Mouse (Mus musculus): ENCODE results near the gene Cog6. TPM values are rescaled to one million over a fixed set of nuclear protein-coding genes. Genes with fewer than 3 reads are reported as not detected.
"Not testable (repeated sequence)": the region's sequence is repeated elsewhere in the genome, so short reads cannot be mapped to it uniquely, and the experiment has no call there.

The Cog6 gene
- polyA plus RNA-seq, 1 experiment from 2014 or later = 54.9 TPM

DNA sequence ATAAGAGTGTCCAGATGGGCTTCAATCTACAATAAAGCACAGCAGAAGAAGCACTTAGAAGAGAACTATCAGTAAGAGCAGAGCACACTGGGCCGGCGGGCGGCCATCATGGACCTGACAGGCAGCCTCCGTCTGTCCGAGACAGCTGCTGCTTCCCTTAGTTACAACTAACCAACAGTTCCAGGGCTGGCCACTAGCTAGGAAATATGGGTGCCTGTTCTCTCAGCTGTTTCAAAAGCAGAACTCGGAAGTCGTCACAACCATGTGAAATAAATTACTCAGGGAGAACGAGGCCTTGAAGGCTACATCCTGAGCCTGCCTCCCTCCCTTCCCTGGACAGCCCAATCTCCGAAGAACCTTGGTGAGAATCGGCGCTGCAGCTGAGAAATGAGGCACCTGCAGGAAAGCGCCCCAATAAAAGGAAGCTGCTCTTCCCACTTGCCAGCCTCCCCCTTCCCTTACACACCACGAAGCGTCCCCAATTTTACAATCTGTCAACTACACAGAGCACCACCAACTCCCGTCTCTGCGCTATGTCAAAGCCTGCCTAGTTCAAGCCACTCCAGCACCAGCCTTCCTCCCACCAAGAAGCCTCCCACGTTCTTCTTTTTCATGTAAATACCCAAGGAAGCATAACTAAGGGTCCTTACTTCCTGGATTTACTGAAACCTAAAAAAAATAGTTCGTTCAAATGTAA lies 26.8 kb downstream of the Cog6 start:
- WGBS = 60% methylated on average over 18 of the region's 18 CpGs
- no peak overlapping the region for H3K4me3 ChIP-seq (ENCODE audit: low read depth, low read length)
- H3K36me3 ChIP-seq (ENCODE audit: control insufficient read depth, insufficient read depth, low read length) = peaks cover 2% of the 10 kb centered on the region
- no peak overlapping the region for H3K4me2 ChIP-seq (ENCODE audit: low read depth)
- no peaks in the 10 kb centered on the region for H3K9me3 ChIP-seq (ENCODE audit: control insufficient read depth, low read length)
- ATAC-seq (ENCODE audit: insufficient read depth, low FRiP score, low TSS enrichment) = no peak
- DNase-seq (ENCODE audit: low spot score) = no peak
- no peaks in the 10 kb centered on the region for H3K4me1 ChIP-seq (ENCODE audit: control insufficient read depth, insufficient read depth, low read length)
- H3K27me3 ChIP-seq (ENCODE audit: control insufficient read depth, insufficient read depth, low read length) = no peaks in the 10 kb centered on the region
- no peak overlapping the region for H3K9ac ChIP-seq (ENCODE audit: low read length)
- H3K27ac ChIP-seq (ENCODE audit: low read depth, low read length) = no peak overlapping the region

DNA sequence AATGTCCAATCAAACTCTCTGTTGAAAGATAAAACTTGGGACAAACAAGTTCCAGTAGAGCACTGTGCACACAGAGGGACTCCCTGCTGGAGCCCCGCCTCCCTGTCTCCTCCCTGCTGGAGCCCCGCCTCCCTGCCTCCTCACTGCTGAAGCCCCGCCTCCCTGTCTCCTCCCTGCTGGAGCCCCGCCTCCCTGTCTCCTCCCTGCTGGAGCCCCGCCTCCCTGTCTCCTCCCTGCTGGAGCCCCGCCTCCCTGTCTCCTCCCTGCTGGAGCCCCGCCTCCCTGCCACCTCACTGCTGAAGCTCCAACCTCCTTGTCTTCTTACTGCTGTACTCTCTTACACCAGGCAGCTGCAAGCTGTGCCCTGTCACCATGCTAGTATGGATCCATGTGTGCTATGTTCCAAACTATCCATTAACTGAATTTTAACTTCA lies 31.5 kb downstream of the Cog6 start:
- not testable (repeated sequence) for H3K9me3 ChIP-seq (ENCODE audit: control insufficient read depth, low read length); ATAC-seq (ENCODE audit: insufficient read depth, low FRiP score, low TSS enrichment); H3K9ac ChIP-seq (ENCODE audit: low read length); H3K4me3 ChIP-seq (ENCODE audit: low read depth, low read length); DNase-seq (ENCODE audit: low spot score); H3K27ac ChIP-seq (ENCODE audit: low read depth, low read length); H3K36me3 ChIP-seq (ENCODE audit: control insufficient read depth, insufficient read depth, low read length); H3K4me1 ChIP-seq (ENCODE audit: control insufficient read depth, insufficient read depth, low read length); H3K4me2 ChIP-seq (ENCODE audit: low read depth); H3K27me3 ChIP-seq (ENCODE audit: control insufficient read depth, insufficient read depth, low read length)
- 36% methylated on average over 5 of the region's 7 CpGs for WGBS

DNA sequence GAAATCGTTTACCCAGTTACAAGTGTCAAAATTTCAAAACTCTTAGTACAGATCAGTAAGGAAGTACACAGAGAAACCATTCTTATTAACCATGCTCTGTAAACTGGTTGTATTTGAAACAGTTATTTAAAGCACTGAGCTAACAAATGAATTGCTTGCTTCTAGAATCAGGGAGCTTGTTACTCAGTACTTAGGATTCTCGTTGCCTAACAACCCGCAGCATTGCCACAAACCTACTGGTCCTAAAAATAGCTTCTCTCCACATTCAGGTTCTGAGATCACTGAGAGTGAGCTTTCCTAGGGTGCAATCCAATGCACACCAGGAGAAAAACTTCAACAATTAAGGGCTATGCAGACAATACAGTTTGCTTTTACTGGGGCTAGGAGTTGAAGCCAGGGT lies 33.3 kb downstream of the Cog6 start:
- Histone ChIP-seq H3K27ac (ENCODE audit: low read depth, low read length) (no peak overlapping the region), H3K4me3 (ENCODE audit: low read depth, low read length) (no peak overlapping the region), H3K9me3 (ENCODE audit: control insufficient read depth, low read length) (no peaks in the 10 kb centered on the region), H3K27me3 (ENCODE audit: control insufficient read depth, insufficient read depth, low read length) (no peaks in the 10 kb centered on the region), H3K9ac (ENCODE audit: low read length) (no peak overlapping the region), H3K4me2 (ENCODE audit: low read depth) (no peak overlapping the region), H3K36me3 (ENCODE audit: control insufficient read depth, insufficient read depth, low read length) (no peaks in the 10 kb centered on the region; the same call in 1 of the 2 replicates), H3K4me1 (ENCODE audit: control insufficient read depth, insufficient read depth, low read length) (no peaks in the 10 kb centered on the region)
- 96% methylated on average over 3 of the region's 3 CpGs for WGBS
- ATAC-seq (ENCODE audit: insufficient read depth, low FRiP score, low TSS enrichment) = no peak
- no peak for DNase-seq (ENCODE audit: low spot score)

DNA sequence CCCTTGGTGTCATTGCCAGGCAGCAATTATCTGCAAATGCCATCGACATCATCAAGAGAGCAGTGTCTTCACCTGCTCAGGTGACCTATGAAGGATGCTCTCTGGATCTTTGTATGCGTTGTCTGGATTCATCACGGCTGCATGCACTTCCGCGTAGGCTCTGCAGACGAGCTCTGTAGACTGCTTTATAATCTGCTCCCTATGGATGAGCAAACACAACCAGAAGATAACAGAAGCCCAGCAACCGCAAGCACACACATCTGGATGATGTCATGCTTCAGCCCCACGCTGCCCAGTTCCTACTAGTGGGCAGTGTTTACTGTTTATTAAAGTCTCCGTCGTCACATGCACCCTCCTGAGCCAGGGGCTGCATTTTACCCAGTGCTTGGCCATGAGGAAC lies 34.0 kb downstream of the Cog6 start:
- Histone ChIP-seq H3K4me1 (ENCODE audit: control insufficient read depth, insufficient read depth, low read length) (no peaks in the 10 kb centered on the region), H3K4me2 (ENCODE audit: low read depth) (no peak overlapping the region), H3K27ac (ENCODE audit: low read depth, low read length) (no peak overlapping the region), H3K9me3 (ENCODE audit: control insufficient read depth, low read length) (no peaks in the 10 kb centered on the region), H3K36me3 (ENCODE audit: control insufficient read depth, insufficient read depth, low read length) (no peaks in the 10 kb centered on the region; the same call in 1 of the 2 replicates), H3K4me3 (ENCODE audit: low read depth, low read length) (no peak overlapping the region), H3K27me3 (ENCODE audit: control insufficient read depth, insufficient read depth, low read length) (no peaks in the 10 kb centered on the region), H3K9ac (ENCODE audit: low read length) (no peak overlapping the region)
- DNase-seq (ENCODE audit: low spot score) (no peak), ATAC-seq (ENCODE audit: insufficient read depth, low FRiP score, low TSS enrichment) (no peak)
- 93% methylated on average over 10 of the region's 10 CpGs for WGBS

DNA sequence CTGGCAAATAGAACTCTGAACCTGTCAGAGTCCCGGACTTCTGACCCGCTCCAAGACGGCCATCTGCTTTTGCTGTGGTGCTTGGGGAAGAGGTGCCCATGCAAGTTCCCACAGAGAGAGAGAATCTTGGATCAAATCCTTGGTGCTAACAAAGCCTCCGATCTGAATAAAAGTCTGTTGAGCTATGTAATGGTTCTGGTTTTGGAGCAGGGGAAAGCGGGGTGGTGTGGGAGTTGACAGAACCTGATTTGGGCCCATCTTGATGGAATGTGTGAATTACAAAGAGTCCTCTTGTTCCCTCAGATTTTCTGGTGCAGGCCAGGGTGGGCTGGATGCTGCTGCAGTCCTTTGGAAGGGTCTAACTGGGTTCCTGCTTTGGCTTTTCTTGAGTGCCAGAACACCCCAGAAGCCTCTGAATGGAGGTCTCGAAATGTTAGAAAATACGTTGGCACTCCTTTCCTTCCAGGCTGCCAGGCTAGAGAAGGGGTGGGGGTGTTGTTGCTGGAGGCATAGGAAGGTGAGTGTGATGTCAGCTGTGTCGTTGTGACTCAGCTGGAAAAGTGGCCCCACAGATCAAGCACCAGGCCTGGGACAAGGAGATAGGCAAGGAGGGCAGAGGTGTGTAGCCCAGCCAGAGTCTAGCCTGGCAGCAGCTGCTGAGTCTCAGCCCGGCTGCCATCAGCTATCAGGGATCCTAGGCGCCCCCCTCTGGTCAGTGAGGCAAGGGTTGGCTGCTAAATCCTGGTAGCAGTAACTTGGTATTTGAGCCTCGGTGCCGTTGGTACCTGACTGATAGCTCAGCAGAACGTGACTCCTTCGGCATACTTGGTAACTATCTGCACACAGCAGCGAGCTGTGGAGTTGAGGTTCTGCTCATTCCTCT lies 42.1 kb downstream of the Cog6 start:
- WGBS = 51% methylated on average over 15 of the region's 15 CpGs
- ATAC-seq (ENCODE audit: insufficient read depth, low FRiP score, low TSS enrichment) (peak; percentile 60; the same call in 1 of the 2 replicates), DNase-seq (ENCODE audit: low spot score) (peak; percentile 76)
- Histone ChIP-seq H3K4me1 (ENCODE audit: control insufficient read depth, insufficient read depth, low read length) (no peaks in the 10 kb centered on the region), H3K9me3 (ENCODE audit: control insufficient read depth, low read length) (no peaks in the 10 kb centered on the region), H3K9ac (ENCODE audit: low read length) (no peak overlapping the region), H3K27me3 (ENCODE audit: control insufficient read depth, insufficient read depth, low read length) (no peaks in the 10 kb centered on the region), H3K27ac (ENCODE audit: low read depth, low read length) (no peak overlapping the region), H3K36me3 (ENCODE audit: control insufficient read depth, insufficient read depth, low read length) (no peaks in the 10 kb centered on the region), H3K4me2 (ENCODE audit: low read depth) (no peak overlapping the region), H3K4me3 (ENCODE audit: low read depth, low read length) (no peak overlapping the region)

DNA sequence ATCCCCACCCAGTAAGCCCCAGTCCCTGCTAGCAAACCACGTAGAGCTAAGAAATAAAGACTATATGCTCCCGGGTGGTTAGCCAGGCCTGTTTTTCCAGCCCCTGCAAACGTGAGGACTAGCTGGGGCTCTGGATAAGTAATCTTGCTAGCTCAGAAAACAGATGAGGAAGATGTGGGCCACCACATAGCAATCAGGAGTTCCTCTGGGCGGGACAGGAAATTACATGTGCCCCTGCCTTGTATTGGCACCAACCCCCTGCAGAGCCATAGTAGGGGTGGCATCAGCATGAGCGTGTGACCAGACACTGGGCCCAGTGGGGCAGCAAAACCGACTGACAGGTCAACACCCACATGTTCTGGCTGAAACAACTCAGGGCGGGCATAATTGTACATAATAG lies 44.1 kb downstream of the Cog6 start:
- Histone ChIP-seq H3K4me1 (ENCODE audit: control insufficient read depth, insufficient read depth, low read length) (no peaks in the 10 kb centered on the region), H3K27me3 (ENCODE audit: control insufficient read depth, insufficient read depth, low read length) (no peaks in the 10 kb centered on the region), H3K9ac (ENCODE audit: low read length) (no peak overlapping the region), H3K9me3 (ENCODE audit: control insufficient read depth, low read length) (no peaks in the 10 kb centered on the region), H3K36me3 (ENCODE audit: control insufficient read depth, insufficient read depth, low read length) (no peaks in the 10 kb centered on the region), H3K4me3 (ENCODE audit: low read depth, low read length) (no peak overlapping the region), H3K27ac (ENCODE audit: low read depth, low read length) (no peak overlapping the region), H3K4me2 (ENCODE audit: low read depth) (no peak overlapping the region)
- ATAC-seq (ENCODE audit: insufficient read depth, low FRiP score, low TSS enrichment) = no peak
- WGBS = 74% methylated on average over 7 of the region's 7 CpGs
- no peak for DNase-seq (ENCODE audit: low spot score)

DNA sequence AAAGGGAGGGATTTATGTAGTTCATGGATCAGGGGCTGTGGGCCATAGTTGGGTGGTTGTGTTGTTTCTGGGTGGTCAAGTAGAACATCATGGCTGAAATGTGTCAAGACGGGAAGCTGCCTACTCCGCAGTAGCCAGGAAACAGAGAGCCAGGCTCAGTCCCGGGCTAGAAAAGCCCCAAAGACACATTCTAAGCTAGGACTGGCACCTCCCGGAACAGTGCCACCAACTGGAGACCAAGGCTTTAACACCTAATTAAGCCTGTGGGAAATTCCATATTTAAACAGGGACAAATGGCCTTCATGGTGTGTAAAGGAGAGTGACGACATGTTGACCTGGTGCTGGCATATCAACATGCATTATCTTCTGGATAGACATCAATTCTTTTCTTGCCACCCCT lies 50.0 kb downstream of the Cog6 start:
- no peak overlapping the region for H3K4me2 ChIP-seq (ENCODE audit: low read depth)
- DNase-seq (ENCODE audit: low spot score) (no peak), ATAC-seq (ENCODE audit: insufficient read depth, low FRiP score, low TSS enrichment) (no peak)
- H3K9me3 ChIP-seq (ENCODE audit: control insufficient read depth, low read length) = no peaks in the 10 kb centered on the region
- no peaks in the 10 kb centered on the region for H3K27me3 ChIP-seq (ENCODE audit: control insufficient read depth, insufficient read depth, low read length)
- 86% methylated on average over 5 of the region's 5 CpGs for WGBS
- H3K4me3 ChIP-seq (ENCODE audit: low read depth, low read length) = no peak overlapping the region
- H3K27ac ChIP-seq (ENCODE audit: low read depth, low read length) = no peak overlapping the region
- no peak overlapping the region for H3K9ac ChIP-seq (ENCODE audit: low read length)
- no peaks in the 10 kb centered on the region for H3K4me1 ChIP-seq (ENCODE audit: control insufficient read depth, insufficient read depth, low read length)
- no peaks in the 10 kb centered on the region for H3K36me3 ChIP-seq (ENCODE audit: control insufficient read depth, insufficient read depth, low read length)

DNA sequence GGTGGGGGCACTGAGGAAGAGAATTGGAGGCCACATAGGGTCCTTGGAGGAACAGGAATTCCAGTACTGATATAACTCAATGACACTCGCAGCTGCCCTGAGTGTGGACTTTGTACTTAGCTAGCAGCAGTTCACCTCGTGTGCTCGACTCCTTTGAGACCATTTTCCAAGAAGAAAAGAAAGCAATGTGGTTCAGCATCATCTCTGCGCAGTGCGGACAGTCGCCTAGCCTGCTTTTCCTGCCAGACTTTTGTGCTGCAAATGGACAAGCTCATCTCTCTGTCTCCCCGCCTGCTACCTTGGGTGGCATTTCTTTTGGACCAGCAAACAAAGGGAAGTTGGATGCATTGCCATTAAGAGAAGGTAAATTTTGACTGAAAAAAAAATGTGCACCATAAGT lies 52.8 kb downstream of the Cog6 start:
- Histone ChIP-seq H3K27me3 (ENCODE audit: control insufficient read depth, insufficient read depth, low read length) (no peaks in the 10 kb centered on the region), H3K4me3 (ENCODE audit: low read depth, low read length) (no peak overlapping the region), H3K9ac (ENCODE audit: low read length) (no peak overlapping the region), H3K4me2 (ENCODE audit: low read depth) (no peak overlapping the region), H3K9me3 (ENCODE audit: control insufficient read depth, low read length) (no peaks in the 10 kb centered on the region), H3K36me3 (ENCODE audit: control insufficient read depth, insufficient read depth, low read length) (no peaks in the 10 kb centered on the region), H3K27ac (ENCODE audit: low read depth, low read length) (no peak overlapping the region), H3K4me1 (ENCODE audit: control insufficient read depth, insufficient read depth, low read length) (no peaks in the 10 kb centered on the region)
- no peak for ATAC-seq (ENCODE audit: insufficient read depth, low FRiP score, low TSS enrichment)
- DNase-seq (ENCODE audit: low spot score) = no peak
- WGBS = 69% methylated on average over 7 of the region's 7 CpGs

DNA sequence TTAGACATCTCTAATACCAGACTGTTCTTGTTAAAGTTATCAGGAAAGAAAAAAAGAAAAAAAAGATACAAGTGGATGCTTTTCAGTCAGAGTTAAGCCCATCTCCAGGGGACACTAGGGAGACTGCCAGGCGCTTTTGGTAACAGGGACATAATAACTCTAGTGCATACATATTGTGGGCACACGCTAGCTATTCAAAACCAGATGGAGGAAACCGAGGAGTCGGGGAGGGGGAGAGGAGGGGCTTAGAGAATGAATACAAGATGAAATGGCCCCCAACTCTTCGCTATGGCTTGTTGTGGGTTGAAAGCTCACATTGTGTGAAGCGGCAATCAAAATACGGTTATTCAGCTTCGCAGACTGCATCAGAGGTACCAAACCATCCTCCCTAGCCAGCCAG lies 53.6 kb downstream of the Cog6 start:
- H3K4me2 ChIP-seq (ENCODE audit: low read depth) = no peak overlapping the region
- no peaks in the 10 kb centered on the region for H3K36me3 ChIP-seq (ENCODE audit: control insufficient read depth, insufficient read depth, low read length)
- no peak for ATAC-seq (ENCODE audit: insufficient read depth, low FRiP score, low TSS enrichment)
- DNase-seq (ENCODE audit: low spot score) = no peak
- no peak overlapping the region for H3K27ac ChIP-seq (ENCODE audit: low read depth, low read length)
- H3K9me3 ChIP-seq (ENCODE audit: control insufficient read depth, low read length) = no peaks in the 10 kb centered on the region
- no peak overlapping the region for H3K9ac ChIP-seq (ENCODE audit: low read length)
- no peaks in the 10 kb centered on the region for H3K27me3 ChIP-seq (ENCODE audit: control insufficient read depth, insufficient read depth, low read length)
- H3K4me1 ChIP-seq (ENCODE audit: control insufficient read depth, insufficient read depth, low read length) = no peaks in the 10 kb centered on the region
- H3K4me3 ChIP-seq (ENCODE audit: low read depth, low read length) = no peak overlapping the region
- 69% methylated on average over 8 of the region's 8 CpGs for WGBS
